Mouse (Mus musculus): ENCODE data around the gene Ccng2. TPM values are rescaled to one million over a fixed set of nuclear protein-coding genes. Genes with fewer than 3 reads are reported as not detected.

Gene Ccng2
- polyA plus RNA-seq, 1 experiment from 2014 or later = 21.0 TPM

DNA sequence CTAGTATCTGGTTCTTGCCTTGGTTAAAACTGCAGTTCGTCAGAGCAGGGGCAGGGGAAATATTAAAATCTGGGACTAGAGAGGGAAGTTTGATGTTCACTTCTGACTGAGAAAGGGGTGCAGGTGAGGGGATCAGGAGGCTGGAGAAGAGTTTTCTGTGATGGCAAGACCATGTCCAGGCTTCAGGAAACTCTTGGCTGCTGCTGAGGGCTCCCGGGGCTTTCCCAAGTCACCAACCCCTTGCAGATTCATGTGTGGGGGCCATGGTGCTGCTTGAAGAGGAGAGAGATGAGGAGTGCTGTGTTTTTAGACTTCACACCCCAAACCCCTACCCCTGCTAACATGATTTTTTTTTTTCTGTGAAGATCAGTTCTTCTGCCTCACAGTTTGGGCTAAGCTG lies 32.5 kb upstream of the Ccng2 start:
- H3K36me3 ChIP-seq (ENCODE audit: control insufficient read depth, insufficient read depth) = no peaks in the 10 kb centered on the region
- H3K27ac ChIP-seq (ENCODE audit: low read length) = no peak overlapping the region
- H3K4me3 ChIP-seq (ENCODE audit: low read depth, low read length) = no peak overlapping the region
- no peaks in the 10 kb centered on the region for H3K27me3 ChIP-seq (ENCODE audit: control insufficient read depth, insufficient read depth, low read depth, low read length)
- WGBS (ENCODE audit: insufficient replicate concordance) = 55% methylated on average over 2 of the region's 2 CpGs
- H3K9me3 ChIP-seq (replicated peaks; ENCODE audit: control insufficient read depth, low read length) = no peaks in the 10 kb centered on the region
- H3K9ac ChIP-seq (ENCODE audit: low read depth, low read length) = no peak overlapping the region
- peaks cover 20% of the 10 kb centered on the region for H3K4me1 ChIP-seq (ENCODE audit: control insufficient read depth, low read depth, low read length)
- no peak for ATAC-seq (ENCODE audit: low read depth)
- no peak overlapping the region for H3K4me2 ChIP-seq (ENCODE audit: low read depth, low read length)

DNA sequence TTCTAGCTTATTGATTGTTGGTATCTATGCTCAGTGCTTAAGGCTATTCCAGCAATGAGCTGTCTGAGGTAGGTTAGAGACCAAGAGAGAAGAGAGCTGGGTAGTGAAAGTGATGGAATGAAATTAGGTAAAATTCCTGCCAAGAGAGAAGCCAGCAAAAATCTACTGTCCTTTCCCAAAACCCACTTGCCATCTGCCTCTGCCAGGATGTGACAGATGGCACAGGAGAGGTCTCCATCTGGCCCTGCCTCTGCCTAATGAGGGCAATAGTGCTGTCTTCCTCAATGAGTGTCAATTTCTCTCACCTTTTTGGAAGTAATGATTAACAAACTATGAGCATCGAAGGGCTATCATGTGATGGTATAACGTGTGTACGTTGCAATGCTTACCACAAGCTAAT lies 31.2 kb upstream of the Ccng2 start:
- ATAC-seq (ENCODE audit: low read depth) = no peak
- WGBS (ENCODE audit: insufficient replicate concordance) = 76% methylated on average over 3 of the region's 3 CpGs
- H3K4me1 ChIP-seq (ENCODE audit: control insufficient read depth, low read depth, low read length) = peaks cover 32% of the 10 kb centered on the region

DNA sequence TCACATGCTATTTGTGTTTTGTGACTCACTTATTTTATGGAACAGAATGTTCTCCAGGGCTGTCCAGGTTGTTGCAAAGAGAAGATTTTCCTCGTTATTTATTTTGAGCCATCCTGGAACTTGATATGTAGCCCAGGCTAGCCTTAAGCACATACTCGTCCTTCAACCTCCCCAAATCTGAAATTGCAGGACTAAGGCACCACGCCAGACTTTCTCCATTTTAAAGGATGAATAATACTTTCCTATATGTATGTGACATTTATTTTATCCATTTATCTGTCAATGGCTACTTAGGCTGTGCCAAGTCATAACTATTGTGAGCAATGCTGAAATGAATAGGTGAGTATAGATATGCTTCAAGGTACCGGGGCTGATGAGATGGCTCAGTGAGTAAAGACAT lies 30.5 kb upstream of the Ccng2 start:
- no peaks in the 10 kb centered on the region for H3K27me3 ChIP-seq (ENCODE audit: control insufficient read depth, insufficient read depth, low read depth, low read length)
- no peak overlapping the region for H3K9ac ChIP-seq (ENCODE audit: low read depth, low read length)
- WGBS (ENCODE audit: insufficient replicate concordance) = 73% methylated on average over 4 of the region's 4 CpGs
- no peak overlapping the region for H3K4me3 ChIP-seq (ENCODE audit: low read depth, low read length)
- H3K27ac ChIP-seq (ENCODE audit: low read length) = no peak overlapping the region
- H3K9me3 ChIP-seq (replicated peaks; ENCODE audit: control insufficient read depth, low read length) = no peaks in the 10 kb centered on the region
- H3K36me3 ChIP-seq (ENCODE audit: control insufficient read depth, insufficient read depth) = no peaks in the 10 kb centered on the region
- peaks cover 35% of the 10 kb centered on the region for H3K4me1 ChIP-seq (ENCODE audit: control insufficient read depth, low read depth, low read length)
- ATAC-seq (ENCODE audit: low read depth) = no peak
- H3K4me2 ChIP-seq (ENCODE audit: low read depth, low read length) = no peak overlapping the region

More for the DNA sequence above, 31.2 kb upstream of the Ccng2 start:
- Histone ChIP-seq H3K27me3 (ENCODE audit: control insufficient read depth, insufficient read depth, low read depth, low read length) (no peaks in the 10 kb centered on the region), H3K4me2 (ENCODE audit: low read depth, low read length) (no peak overlapping the region), H3K9me3 (replicated peaks; ENCODE audit: control insufficient read depth, low read length) (no peaks in the 10 kb centered on the region), H3K9ac (ENCODE audit: low read depth, low read length) (no peak overlapping the region), H3K4me3 (ENCODE audit: low read depth, low read length) (no peak overlapping the region), H3K27ac (ENCODE audit: low read length) (no peak overlapping the region), H3K36me3 (ENCODE audit: control insufficient read depth, insufficient read depth) (no peaks in the 10 kb centered on the region)

DNA sequence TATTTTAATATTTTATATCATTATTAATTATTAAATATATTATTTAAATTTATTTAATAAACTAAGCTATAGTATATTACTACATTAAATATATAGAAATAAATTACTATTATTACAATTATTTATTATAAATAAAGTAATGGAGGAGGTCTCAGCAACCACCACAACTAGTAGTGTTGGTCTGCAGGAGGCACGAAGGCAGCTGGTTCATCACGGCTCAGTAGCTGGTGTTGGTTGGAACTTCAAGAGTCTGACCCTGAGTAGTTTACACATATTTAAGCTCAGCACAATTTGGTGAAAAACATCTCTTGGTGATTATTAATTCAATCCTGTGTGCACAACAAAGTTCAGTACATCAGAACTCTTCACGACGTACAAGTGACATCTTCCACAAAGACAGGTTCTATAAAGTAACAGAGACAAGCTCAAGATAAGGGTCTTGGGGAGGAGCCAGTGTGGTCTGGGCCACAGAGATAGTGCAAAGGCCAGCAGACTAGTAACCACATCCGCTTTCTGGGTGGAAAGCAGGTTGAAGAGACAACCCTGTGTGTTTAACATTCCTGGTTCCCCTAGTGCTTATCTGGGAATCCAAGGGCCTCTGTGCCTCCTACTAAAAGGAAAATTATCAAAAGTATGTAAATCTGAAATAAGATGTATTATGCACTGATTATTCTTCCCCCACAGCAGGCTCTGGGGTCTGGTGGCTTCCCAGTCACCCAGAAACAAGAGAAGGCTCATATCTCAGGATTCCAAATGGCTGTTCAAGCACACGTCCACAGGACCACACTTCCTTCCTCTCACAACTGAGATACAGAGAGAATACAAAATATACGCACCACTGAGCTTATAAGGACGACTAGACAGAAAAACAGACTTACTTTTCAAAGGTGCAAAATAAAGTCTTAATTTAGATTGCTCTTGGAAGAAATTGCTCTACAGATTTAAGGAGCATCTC lies 27.2 kb upstream of the Ccng2 start:
- Histone ChIP-seq H3K27ac (ENCODE audit: low read length) (peak overlapping the region; percentile 91), H3K4me3 (ENCODE audit: low read depth, low read length) (peak overlapping the region; percentile 13), H3K27me3 (ENCODE audit: control insufficient read depth, insufficient read depth, low read depth, low read length) (no peaks in the 10 kb centered on the region), H3K4me2 (ENCODE audit: low read depth, low read length) (peak overlapping the region; percentile 63), H3K9me3 (replicated peaks; ENCODE audit: control insufficient read depth, low read length) (no peaks in the 10 kb centered on the region), H3K4me1 (ENCODE audit: control insufficient read depth, low read depth, low read length) (peaks cover 24% of the 10 kb centered on the region), H3K9ac (ENCODE audit: low read depth, low read length) (no peak overlapping the region), H3K36me3 (ENCODE audit: control insufficient read depth, insufficient read depth) (no peaks in the 10 kb centered on the region)
- ATAC-seq (ENCODE audit: low read depth) = peak; percentile 99
- WGBS (ENCODE audit: insufficient replicate concordance) = 11% methylated on average over 8 of the region's 8 CpGs

DNA sequence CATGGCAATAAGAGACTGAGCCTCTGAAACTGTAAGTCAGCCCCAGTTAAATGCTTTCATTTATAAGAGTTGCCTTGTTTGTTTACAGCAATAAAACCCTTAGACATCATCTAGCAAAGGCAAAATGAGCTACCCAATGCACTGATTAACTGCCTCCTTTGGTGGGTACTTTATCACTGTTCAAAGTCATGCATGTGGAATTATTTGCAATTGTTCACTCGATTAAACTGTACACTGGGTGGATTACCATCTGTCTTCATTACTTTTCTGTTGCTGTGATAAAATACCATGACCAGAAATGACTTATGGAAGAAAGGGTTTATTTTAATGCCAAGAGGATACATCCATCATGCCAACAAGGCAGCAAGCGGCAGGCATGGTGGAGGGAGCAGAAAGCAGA lies 21.8 kb upstream of the Ccng2 start:
- no peak for ATAC-seq (ENCODE audit: low read depth)
- H3K4me1 ChIP-seq (ENCODE audit: control insufficient read depth, low read depth, low read length) = peaks cover 9% of the 10 kb centered on the region
- no peaks in the 10 kb centered on the region for H3K36me3 ChIP-seq (ENCODE audit: control insufficient read depth, insufficient read depth)
- 68% methylated on average over 2 of the region's 2 CpGs for WGBS (ENCODE audit: insufficient replicate concordance)
- H3K27ac ChIP-seq (ENCODE audit: low read length) = no peak overlapping the region
- H3K4me3 ChIP-seq (ENCODE audit: low read depth, low read length) = no peak overlapping the region
- no peak overlapping the region for H3K4me2 ChIP-seq (ENCODE audit: low read depth, low read length)
- H3K9ac ChIP-seq (ENCODE audit: low read depth, low read length) = no peak overlapping the region
- H3K27me3 ChIP-seq (ENCODE audit: control insufficient read depth, insufficient read depth, low read depth, low read length) = no peaks in the 10 kb centered on the region
- no peaks in the 10 kb centered on the region for H3K9me3 ChIP-seq (replicated peaks; ENCODE audit: control insufficient read depth, low read length)

DNA sequence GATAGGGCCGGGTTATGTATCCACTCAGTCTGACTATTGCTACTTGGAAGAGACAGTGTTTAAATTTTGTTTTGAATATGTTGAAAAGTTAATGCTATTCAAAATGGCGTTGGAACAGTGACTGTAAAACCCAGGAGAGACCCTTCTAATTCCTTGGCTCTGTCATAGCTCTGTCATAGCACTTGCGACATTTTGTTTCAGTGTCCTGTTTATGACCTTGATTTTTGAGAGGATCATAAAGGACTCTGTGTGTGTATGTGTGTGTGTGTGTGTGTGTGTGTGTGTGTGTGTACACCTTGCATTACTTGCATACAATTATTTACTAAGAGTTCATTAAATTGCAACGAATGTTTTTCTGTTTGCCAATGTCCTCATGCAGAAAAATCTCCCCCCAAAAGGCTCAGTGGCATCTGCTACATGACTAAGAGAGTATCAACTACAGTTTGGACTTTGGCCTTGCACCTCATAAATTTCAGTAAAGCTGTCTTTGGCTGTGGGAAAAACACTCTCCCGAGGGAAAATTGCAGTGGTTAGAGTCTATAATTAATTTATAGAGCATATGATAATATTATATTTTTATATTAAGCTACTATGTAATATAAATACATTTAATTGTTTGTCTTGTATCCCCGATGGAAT lies 17.0 kb upstream of the Ccng2 start:
- Histone ChIP-seq H3K27me3 (ENCODE audit: control insufficient read depth, insufficient read depth, low read depth, low read length) (no peaks in the 10 kb centered on the region), H3K36me3 (ENCODE audit: control insufficient read depth, insufficient read depth) (no peaks in the 10 kb centered on the region), H3K9ac (ENCODE audit: low read depth, low read length) (no peak overlapping the region), H3K9me3 (replicated peaks; ENCODE audit: control insufficient read depth, low read length) (no peaks in the 10 kb centered on the region), H3K4me2 (ENCODE audit: low read depth, low read length) (no peak overlapping the region), H3K27ac (ENCODE audit: low read length) (no peak overlapping the region), H3K4me1 (ENCODE audit: control insufficient read depth, low read depth, low read length) (no peaks in the 10 kb centered on the region), H3K4me3 (ENCODE audit: low read depth, low read length) (no peak overlapping the region)
- WGBS (ENCODE audit: insufficient replicate concordance) = 61% methylated on average over 6 of the region's 6 CpGs
- no peak for ATAC-seq (ENCODE audit: low read depth)

DNA sequence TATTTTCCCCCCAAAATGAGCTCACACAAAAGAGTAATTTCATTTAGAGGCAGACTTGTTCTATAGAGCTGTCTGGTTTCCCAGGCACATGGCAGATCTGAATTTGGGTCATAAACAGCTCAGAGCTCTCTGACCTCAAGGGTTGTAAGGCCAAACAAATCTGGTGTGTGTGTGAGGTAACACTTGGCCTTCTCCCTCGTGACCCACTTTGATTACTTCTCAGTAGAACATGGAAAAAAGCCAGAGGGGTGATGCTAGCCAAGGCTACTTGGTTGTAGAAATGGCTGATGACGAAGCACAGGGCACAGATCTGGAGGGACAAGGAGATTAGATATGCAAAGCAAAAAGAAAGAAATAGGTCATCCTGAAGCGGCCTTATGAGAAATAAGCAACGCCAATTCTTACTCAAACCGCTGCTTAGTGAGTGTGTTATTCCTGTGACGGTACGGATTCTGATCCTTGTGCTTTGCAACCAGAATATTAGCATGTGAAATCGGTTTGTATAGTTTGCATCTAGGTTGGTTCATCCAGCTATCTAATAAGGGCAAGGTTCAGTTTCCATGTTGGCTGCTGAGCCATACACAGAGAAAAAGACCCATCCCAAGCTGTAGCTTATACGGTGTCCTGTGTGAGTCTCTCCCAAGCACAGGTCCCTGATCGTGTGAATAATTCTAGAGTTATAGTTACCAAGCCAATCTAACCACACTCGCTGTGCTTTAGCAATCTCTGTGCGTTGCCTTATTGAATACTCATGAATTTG lies 15.9 kb upstream of the Ccng2 start:
- Histone ChIP-seq H3K9ac (ENCODE audit: low read depth, low read length) (no peak overlapping the region), H3K36me3 (ENCODE audit: control insufficient read depth, insufficient read depth) (no peaks in the 10 kb centered on the region), H3K9me3 (replicated peaks; ENCODE audit: control insufficient read depth, low read length) (no peaks in the 10 kb centered on the region), H3K4me3 (ENCODE audit: low read depth, low read length) (no peak overlapping the region), H3K27ac (ENCODE audit: low read length) (no peak overlapping the region), H3K27me3 (ENCODE audit: control insufficient read depth, insufficient read depth, low read depth, low read length) (no peaks in the 10 kb centered on the region), H3K4me2 (ENCODE audit: low read depth, low read length) (no peak overlapping the region), H3K4me1 (ENCODE audit: control insufficient read depth, low read depth, low read length) (no peaks in the 10 kb centered on the region)
- ATAC-seq (ENCODE audit: low read depth) = no peak
- 70% methylated on average over 12 of the region's 12 CpGs for WGBS (ENCODE audit: insufficient replicate concordance)

DNA sequence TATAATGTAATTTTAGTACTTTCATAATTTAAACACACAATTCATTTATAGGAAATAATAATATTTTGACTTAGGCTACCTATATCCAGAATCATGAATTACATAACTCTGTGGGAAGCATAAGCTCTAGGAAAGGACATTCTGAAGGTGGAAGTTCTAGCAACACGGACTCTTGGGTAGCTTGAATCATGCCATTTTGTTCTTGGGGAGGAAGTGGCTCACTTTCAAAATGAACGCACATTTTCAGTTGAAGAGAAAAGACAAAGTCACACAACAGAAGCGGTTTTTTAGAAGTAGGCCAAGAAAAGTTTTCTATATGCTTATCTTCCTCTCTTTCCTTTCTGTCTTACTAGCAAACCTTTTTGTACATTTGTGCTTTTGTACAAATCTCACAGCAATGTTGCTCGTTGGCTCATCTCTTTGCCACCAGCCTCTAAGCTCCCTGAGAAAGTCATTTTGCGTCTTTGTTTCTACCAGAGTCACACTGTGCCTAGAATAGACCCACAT lies 11.2 kb upstream of the Ccng2 start:
- H3K36me3 ChIP-seq (ENCODE audit: control insufficient read depth, insufficient read depth) = no peaks in the 10 kb centered on the region
- WGBS (ENCODE audit: insufficient replicate concordance) = 63% methylated on average over 5 of the region's 5 CpGs
- no peak for ATAC-seq (ENCODE audit: low read depth)

More for the DNA sequence above, 11.2 kb upstream of the Ccng2 start:
- Histone ChIP-seq H3K4me3 (ENCODE audit: low read depth, low read length) (no peak overlapping the region), H3K27ac (ENCODE audit: low read length) (no peak overlapping the region), H3K9ac (ENCODE audit: low read depth, low read length) (no peak overlapping the region), H3K9me3 (replicated peaks; ENCODE audit: control insufficient read depth, low read length) (no peaks in the 10 kb centered on the region), H3K4me1 (ENCODE audit: control insufficient read depth, low read depth, low read length) (no peaks in the 10 kb centered on the region), H3K4me2 (ENCODE audit: low read depth, low read length) (no peak overlapping the region), H3K27me3 (ENCODE audit: control insufficient read depth, insufficient read depth, low read depth, low read length) (no peaks in the 10 kb centered on the region)
